In genomic region chr7:126775185-126775977, GRCm38 (mm10) we compare ENCODE assay signal across 9 mouse cellular contexts. TPM values are rescaled to one million over a fixed set of nuclear protein-coding genes. Genes with fewer than 3 reads are reported as not detected.
DNase-seq lines count a peak whose midpoint lies in the region; ATAC-seq lines count a peak whose summit lies in the region.
"Had no signal": no experiment of that assay in that cellular context is flagged by ENCODE, and none has a peak within 500 bp of the region (broad histone marks: within the 10 kb centered on the region; RNA-seq: fewer than 3 reads in every experiment).

No protein-coding gene starts in this region.

- H3K27ac ChIP-seq in forebrain, embryonic 12.5 days, result no peak overlapping the region
- no peak overlapping the region for H3K27ac ChIP-seq in forebrain, embryonic 11.5 days (ENCODE audit: low read depth, low read length)
- peak overlapping the region; percentile 96 for H3K27ac ChIP-seq in limb, embryonic 10.5 days
- H3K27ac ChIP-seq in stomach, embryonic 14.5 days (ENCODE audit: low read length), result peak overlapping the region; percentile 78; the same call in 1 of the 2 replicates

- H3K4me3 ChIP-seq in forebrain, embryonic 12.5 days (replicated peaks), result no peak overlapping the region
- H3K4me3 ChIP-seq in forebrain, embryonic 11.5 days (ENCODE audit: low read depth, low read length), result no peak overlapping the region
- H3K4me3 ChIP-seq in megakaryocyte, embryonic 14.5 days (replicated peaks), result peak overlapping the region; percentile 94
- peak overlapping the region; percentile 88; the same call in 1 of the 2 replicates for H3K4me3 ChIP-seq in limb, embryonic 10.5 days
- no peak overlapping the region for H3K4me3 ChIP-seq in stomach, embryonic 14.5 days (ENCODE audit: low read depth, low read length)

- H3K4me1 ChIP-seq in forebrain, embryonic 12.5 days, result peaks cover 33% of the 10 kb centered on the region
- H3K4me1 ChIP-seq in forebrain, embryonic 11.5 days (replicated peaks; ENCODE audit: control insufficient read depth, insufficient read depth, low read length), result peaks cover 20% of the 10 kb centered on the region; the same call in 1 of the 2 replicates
- H3K4me1 ChIP-seq in megakaryocyte, embryonic 14.5 days, result peaks cover 81% of the 10 kb centered on the region
- peaks cover 43% of the 10 kb centered on the region for H3K4me1 ChIP-seq in limb, embryonic 10.5 days
- H3K4me1 ChIP-seq in stomach, embryonic 14.5 days (ENCODE audit: control insufficient read depth, insufficient read depth, low read length), result peaks cover 23% of the 10 kb centered on the region

- DNase-seq in forebrain, embryonic 11.5 days (ENCODE audit: low spot score), result no peak
- DNase-seq in limb, embryonic 10.5 days (ENCODE audit: low spot score), result no peak
- no peak for DNase-seq in frontal cortex, postnatal 10 days (ENCODE audit: low spot score in 2 of 2)
- DNase-seq in layer of hippocampus, postnatal 14 days (ENCODE audit: low spot score in 2 of 2), result no peak
- DNase-seq: cerebellum, adult 8-10 months had no signal

- 87% methylated on average over 10 of the region's 10 CpGs for WGBS in forebrain, embryonic 12.5 days
- 88% methylated on average over 10 of the region's 10 CpGs for WGBS in forebrain, embryonic 11.5 days
- WGBS in limb, embryonic 10.5 days, result 89% methylated on average over 10 of the region's 10 CpGs
- WGBS in stomach, embryonic 14.5 days, result 75% methylated on average over 10 of the region's 10 CpGs

- no peaks in the 10 kb centered on the region for H3K27me3 ChIP-seq in forebrain, embryonic 12.5 days
- H3K27me3 ChIP-seq in forebrain, embryonic 11.5 days (ENCODE audit: control insufficient read depth, insufficient read depth, low read length), result no peaks in the 10 kb centered on the region
- no peaks in the 10 kb centered on the region for H3K27me3 ChIP-seq in megakaryocyte, embryonic 14.5 days (replicated peaks)
- H3K27me3 ChIP-seq in limb, embryonic 10.5 days (ENCODE audit: low read depth, poor library complexity, severe bottlenecking), result no peaks in the 10 kb centered on the region
- no peaks in the 10 kb centered on the region for H3K27me3 ChIP-seq in stomach, embryonic 14.5 days (ENCODE audit: control insufficient read depth, insufficient read depth, low read length)

- ATAC-seq in forebrain, embryonic 12.5 days (ENCODE audit: low FRiP score), result no peak
- no peak for ATAC-seq in forebrain, embryonic 11.5 days (replicated peaks; ENCODE audit: low FRiP score)
- ATAC-seq in megakaryocyte, adult 5-6 weeks (ENCODE audit: poor library complexity, severe bottlenecking), result no peak
- no peak for ATAC-seq in stomach, embryonic 14.5 days (ENCODE audit: insufficient number of reproducible peaks, insufficient read depth, low FRiP score, low read depth)

- H3K4me2 ChIP-seq in forebrain, embryonic 12.5 days, result peak overlapping the region; percentile 81; the same call in 1 of the 2 replicates
- no peak overlapping the region for H3K4me2 ChIP-seq in forebrain, embryonic 11.5 days (ENCODE audit: low read depth, low read length, severe bottlenecking)
- peak overlapping the region; percentile 88; the same call in 1 of the 2 replicates for H3K4me2 ChIP-seq in stomach, embryonic 14.5 days (replicated peaks; ENCODE audit: low read depth, low read length)

- H3K36me3 ChIP-seq in forebrain, embryonic 12.5 days (replicated peaks), result peaks cover 16% of the 10 kb centered on the region
- H3K36me3 ChIP-seq in forebrain, embryonic 11.5 days (ENCODE audit: control insufficient read depth, insufficient read depth, low read length), result no peaks in the 10 kb centered on the region
- H3K36me3 ChIP-seq in megakaryocyte, embryonic 14.5 days (replicated peaks; ENCODE audit: low read length), result peaks cover 72% of the 10 kb centered on the region
- H3K36me3 ChIP-seq in limb, embryonic 10.5 days, result peaks cover 44% of the 10 kb centered on the region
- H3K36me3 ChIP-seq in stomach, embryonic 14.5 days (ENCODE audit: control insufficient read depth, insufficient read depth, low read length), result peaks cover 19% of the 10 kb centered on the region

- no peaks in the 10 kb centered on the region for H3K9me3 ChIP-seq in forebrain, embryonic 12.5 days
- no peaks in the 10 kb centered on the region for H3K9me3 ChIP-seq in forebrain, embryonic 11.5 days (ENCODE audit: control insufficient read depth, low read length)
- no peaks in the 10 kb centered on the region for H3K9me3 ChIP-seq in megakaryocyte, embryonic 14.5 days
- H3K9me3 ChIP-seq in limb, embryonic 10.5 days (replicated peaks), result no peaks in the 10 kb centered on the region
- no peaks in the 10 kb centered on the region for H3K9me3 ChIP-seq in stomach, embryonic 14.5 days (ENCODE audit: control insufficient read depth, low read depth, low read length)

- H3K9ac ChIP-seq in forebrain, embryonic 12.5 days, result peak overlapping the region; percentile 75; the same call in 1 of the 2 replicates
- no peak overlapping the region for H3K9ac ChIP-seq in forebrain, embryonic 11.5 days (ENCODE audit: low read length)
- H3K9ac ChIP-seq in stomach, embryonic 14.5 days (replicated peaks; ENCODE audit: low read depth, low read length), result no peak overlapping the region

RNA-seq across cellular contexts. Expression of gene Ypel3, which starts 1.4 kb away (rescaled TPM):
- 91.8 and 92.7 TPM in 2 replicates for polyA plus RNA-seq in forebrain, embryonic 12.5 days (2016; fragmentation: Nextera tagmentation; extraction: Ambion mirVana)
- polyA plus RNA-seq in forebrain, embryonic 11.5 days (2014; fragmentation: Nextera tagmentation; extraction: Ambion mirVana), result 63.9 and 80.5 TPM in 2 replicates
- 284 and 689 TPM in 2 replicates for polyA plus RNA-seq in megakaryocyte, embryonic 14.5 days (2012; ENCODE audit: insufficient read depth, low replicate concordance)
- total RNA-seq in megakaryocyte, adult 5-6 weeks (2015), result 196 and 200 TPM in 2 replicates
- total RNA-seq in megakaryocyte, adult 5-6 weeks (2017), result 91.7 and 117 TPM in 2 replicates
- polyA plus RNA-seq in limb, embryonic 10.5 days (2016; fragmentation: Nextera tagmentation; extraction: Ambion mirVana), result 51.7 and 84.9 TPM in 2 replicates
- 103 and 116 TPM in 2 replicates for polyA plus RNA-seq in stomach, embryonic 14.5 days (2014; fragmentation: Nextera tagmentation; extraction: Ambion mirVana)
- 100 to 1,000 TPM; 195 to 196 TPM for total RNA-seq in layer of hippocampus, postnatal 14 days (2021)

RNA-seq across cellular contexts. Expression of gene Tbx6, which starts 5.9 kb away (rescaled TPM):
- 0.33 and 0.56 TPM in 2 replicates for polyA plus RNA-seq in forebrain, embryonic 12.5 days (2016; fragmentation: Nextera tagmentation; extraction: Ambion mirVana)
- 0.28 and 0.61 TPM in 2 replicates for polyA plus RNA-seq in forebrain, embryonic 11.5 days (2014; fragmentation: Nextera tagmentation; extraction: Ambion mirVana)
- 3.0 and 15.0 TPM in 2 replicates for polyA plus RNA-seq in megakaryocyte, embryonic 14.5 days (2012; ENCODE audit: insufficient read depth, low replicate concordance)
- total RNA-seq in megakaryocyte, adult 5-6 weeks (2015), result 0.68 and 1.0 TPM in 2 replicates
- total RNA-seq in megakaryocyte, adult 5-6 weeks (2017), result 0.98 and 0.99 TPM in 2 replicates
- polyA plus RNA-seq in limb, embryonic 10.5 days (2016; fragmentation: Nextera tagmentation; extraction: Ambion mirVana), result 0.23 and 0.53 TPM in 2 replicates
- polyA plus RNA-seq in stomach, embryonic 14.5 days (2014; fragmentation: Nextera tagmentation; extraction: Ambion mirVana), result 0.56 and 0.95 TPM in 2 replicates
- under 1 TPM; 0.53 to 0.57 TPM for total RNA-seq in layer of hippocampus, postnatal 14 days (2021)

RNA-seq across cellular contexts. Expression of gene Gdpd3, which starts 9.2 kb away (rescaled TPM):
- 1.4 and 1.5 TPM in 2 replicates for polyA plus RNA-seq in forebrain, embryonic 12.5 days (2016; fragmentation: Nextera tagmentation; extraction: Ambion mirVana)
- polyA plus RNA-seq in forebrain, embryonic 11.5 days (2014; fragmentation: Nextera tagmentation; extraction: Ambion mirVana), result 1.5 and 1.9 TPM in 2 replicates
- 3.4 TPM in 1 of 2 replicates, not detected in the other for polyA plus RNA-seq in megakaryocyte, embryonic 14.5 days (2012; ENCODE audit: insufficient read depth, low replicate concordance)
- 26.8 and 37.3 TPM in 2 replicates for total RNA-seq in megakaryocyte, adult 5-6 weeks (2015)
- 57.9 and 71.4 TPM in 2 replicates for total RNA-seq in megakaryocyte, adult 5-6 weeks (2017)
- 0.83 and 1.5 TPM in 2 replicates for polyA plus RNA-seq in limb, embryonic 10.5 days (2016; fragmentation: Nextera tagmentation; extraction: Ambion mirVana)
- polyA plus RNA-seq in stomach, embryonic 14.5 days (2014; fragmentation: Nextera tagmentation; extraction: Ambion mirVana), result 1.6 and 2.8 TPM in 2 replicates
- 1 to 10 TPM; 2.2 to 2.5 TPM for total RNA-seq in layer of hippocampus, postnatal 14 days (2021)

RNA-seq across cellular contexts. Expression of gene Mapk3, which starts 16.0 kb away (rescaled TPM):
- polyA plus RNA-seq in forebrain, embryonic 12.5 days (2016; fragmentation: Nextera tagmentation; extraction: Ambion mirVana), result 51.5 and 56.8 TPM in 2 replicates
- polyA plus RNA-seq in forebrain, embryonic 11.5 days (2014; fragmentation: Nextera tagmentation; extraction: Ambion mirVana), result 40.1 and 50.6 TPM in 2 replicates
- 213 and 289 TPM in 2 replicates for polyA plus RNA-seq in megakaryocyte, embryonic 14.5 days (2012; ENCODE audit: insufficient read depth, low replicate concordance)
- total RNA-seq in megakaryocyte, adult 5-6 weeks (2015), result 173 and 177 TPM in 2 replicates
- 88.3 and 91.1 TPM in 2 replicates for total RNA-seq in megakaryocyte, adult 5-6 weeks (2017)
- polyA plus RNA-seq in limb, embryonic 10.5 days (2016; fragmentation: Nextera tagmentation; extraction: Ambion mirVana), result 47.3 and 55.9 TPM in 2 replicates
- polyA plus RNA-seq in stomach, embryonic 14.5 days (2014; fragmentation: Nextera tagmentation; extraction: Ambion mirVana), result 98.4 and 105 TPM in 2 replicates
- total RNA-seq in layer of hippocampus, postnatal 14 days (2021), result 100 to 1,000 TPM; 137 to 142 TPM

RNA-seq across cellular contexts. Expression of gene Ppp4c, which starts 16.9 kb away (rescaled TPM):
- 310 and 320 TPM in 2 replicates for polyA plus RNA-seq in forebrain, embryonic 12.5 days (2016; fragmentation: Nextera tagmentation; extraction: Ambion mirVana)
- polyA plus RNA-seq in forebrain, embryonic 11.5 days (2014; fragmentation: Nextera tagmentation; extraction: Ambion mirVana), result 348 and 392 TPM in 2 replicates
- polyA plus RNA-seq in megakaryocyte, embryonic 14.5 days (2012; ENCODE audit: insufficient read depth, low replicate concordance), result 46.3 and 115 TPM in 2 replicates
- 186 and 196 TPM in 2 replicates for total RNA-seq in megakaryocyte, adult 5-6 weeks (2015)
- 139 and 154 TPM in 2 replicates for total RNA-seq in megakaryocyte, adult 5-6 weeks (2017)
- polyA plus RNA-seq in limb, embryonic 10.5 days (2016; fragmentation: Nextera tagmentation; extraction: Ambion mirVana), result 450 and 462 TPM in 2 replicates
- 239 and 258 TPM in 2 replicates for polyA plus RNA-seq in stomach, embryonic 14.5 days (2014; fragmentation: Nextera tagmentation; extraction: Ambion mirVana)
- total RNA-seq in layer of hippocampus, postnatal 14 days (2021), result 10 to 100 TPM; 49.0 to 51.8 TPM

Comparison
In these comparisons a context has a peak if more than half of its experiments do, and no peak if none do; other contexts are left out.
1. H3K27ac ChIP-seq: peak in limb, embryonic 10.5 days (single experiment) and stomach, embryonic 14.5 days (single experiment); none in forebrain, embryonic 12.5 days (single experiment) and forebrain, embryonic 11.5 days (single experiment).
2. H3K4me3 ChIP-seq: peak in megakaryocyte, embryonic 14.5 days (single experiment) and limb, embryonic 10.5 days (single experiment); none in forebrain, embryonic 12.5 days (single experiment), forebrain, embryonic 11.5 days (single experiment) and stomach, embryonic 14.5 days (single experiment).